ENCODE assay signal across 14 mouse cellular contexts in the genomic region with DNA sequence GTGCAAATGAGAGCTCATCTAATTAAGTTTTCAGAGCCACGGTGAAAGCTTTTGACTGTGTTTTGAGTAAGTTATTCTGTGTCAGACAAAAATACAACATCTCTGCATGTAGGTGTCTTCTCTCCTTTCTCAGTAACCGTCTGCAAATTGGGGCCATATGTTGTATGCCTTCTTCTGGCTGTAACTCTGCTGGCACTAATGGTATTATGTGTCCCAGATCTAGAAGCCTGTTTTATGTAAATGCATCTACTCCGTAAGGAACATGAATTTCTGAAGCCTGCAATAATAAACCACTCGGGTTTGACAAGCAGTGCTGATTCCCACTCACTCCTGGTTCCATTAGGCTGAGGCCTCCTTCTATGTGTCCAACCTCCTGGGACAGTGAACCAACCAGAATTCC. TPM values are rescaled to one million over a fixed set of nuclear protein-coding genes. Genes with fewer than 3 reads are reported as not detected.
DNase-seq lines count a peak whose midpoint lies in the region; ATAC-seq lines count a peak whose summit lies in the region.
"Had no signal": no experiment of that assay in that cellular context is flagged by ENCODE, and none has a peak within 500 bp of the region (broad histone marks: within the 10 kb centered on the region; RNA-seq: fewer than 3 reads in every experiment).

No protein-coding gene starts in this region.

- peak; percentile 98 for ATAC-seq in frontal cortex, adult (ENCODE audit: low TSS enrichment)

- intact Hi-C loops in left cerebral cortex, postnatal 14 days (cut with DNase I): no loop called here

- no peak for DNase-seq in frontal cortex, postnatal 25 days (ENCODE audit: low spot score in 2 of 2)
- peak; percentile 27 to 38 for DNase-seq in right cerebral cortex, adult 2 months (ENCODE audit: low spot score in 2 of 2)
- no peak for DNase-seq in right cerebral cortex, postnatal 14 days
- peak; percentile 26 to 45 for DNase-seq in left cerebral cortex, postnatal 14 days (ENCODE audit: low spot score in 2 of 2)
- DNase-seq in heart, adult 9 months (ENCODE audit: low spot score in 2 of 2): no peak
- DNase-seq in thymus, adult 18-20 months: no peak
- DNase-seq: adrenal gland, adult 2 months; cerebellum, adult 18-20 months; cerebellum, postnatal 14 days; heart, postnatal 36 days; kidney, adult 11 months; lung, embryonic 14.5 days; midbrain, embryonic 14.5 days had no signal

RNA-seq across cellular contexts. Expression of a gene that starts 52.3 kb away (rescaled TPM):
- total RNA-seq in left cerebral cortex, postnatal 14 days (2021): 10 to 100 TPM; 13.1 to 13.5 TPM

Comparison
In these comparisons a context has a peak if more than half of its experiments do, and no peak if none do; other contexts are left out.
1. DNase-seq: peak in right cerebral cortex, adult 2 months (2 of 2) and left cerebral cortex, postnatal 14 days (2 of 2); none in frontal cortex, postnatal 25 days (0 of 2), right cerebral cortex, postnatal 14 days (single experiment), heart, adult 9 months (0 of 2) and thymus, adult 18-20 months (0 of 2).